Mouse (Mus musculus): Measurements from ENCODE around the gene Acss2. TPM values are rescaled to one million over a fixed set of nuclear protein-coding genes. Genes with fewer than 3 reads are reported as not detected.
A peak's percentile ranks its signal among the peaks of the same experiment; 100 is the strongest.

Gene Acss2
- polyA plus RNA-seq, 1 experiment from 2014 or later = 16.8 TPM

- no peak for DNase-seq (ENCODE audit: low spot score)
- H3K9ac ChIP-seq (ENCODE audit: low read length) = no peak overlapping the region
- ATAC-seq (replicated peaks; ENCODE audit: low FRiP score, low TSS enrichment, low read depth) = peak; percentile 91
- no peaks in the 10 kb centered on the region for H3K36me3 ChIP-seq (ENCODE audit: control insufficient read depth, insufficient read depth, low read length)
- H3K4me2 ChIP-seq (ENCODE audit: low read length) = no peak overlapping the region
- H3K9me3 ChIP-seq (ENCODE audit: control insufficient read depth, low read length) = no peaks in the 10 kb centered on the region
- H3K27ac ChIP-seq (ENCODE audit: low read depth) = peak overlapping the region; percentile 71
- no peaks in the 10 kb centered on the region for H3K4me1 ChIP-seq (replicated peaks; ENCODE audit: control insufficient read depth, insufficient read depth, low read length)
- H3K4me3 ChIP-seq (ENCODE audit: low read depth, low read length) = no peak overlapping the region
- no peaks in the 10 kb centered on the region for H3K27me3 ChIP-seq (replicated peaks; ENCODE audit: control insufficient read depth, insufficient read depth, low read length)
These were observed 35.2 kb downstream of the Acss2 start for GRCm38 (mm10) chr2:155552949-155553354.

DNA sequence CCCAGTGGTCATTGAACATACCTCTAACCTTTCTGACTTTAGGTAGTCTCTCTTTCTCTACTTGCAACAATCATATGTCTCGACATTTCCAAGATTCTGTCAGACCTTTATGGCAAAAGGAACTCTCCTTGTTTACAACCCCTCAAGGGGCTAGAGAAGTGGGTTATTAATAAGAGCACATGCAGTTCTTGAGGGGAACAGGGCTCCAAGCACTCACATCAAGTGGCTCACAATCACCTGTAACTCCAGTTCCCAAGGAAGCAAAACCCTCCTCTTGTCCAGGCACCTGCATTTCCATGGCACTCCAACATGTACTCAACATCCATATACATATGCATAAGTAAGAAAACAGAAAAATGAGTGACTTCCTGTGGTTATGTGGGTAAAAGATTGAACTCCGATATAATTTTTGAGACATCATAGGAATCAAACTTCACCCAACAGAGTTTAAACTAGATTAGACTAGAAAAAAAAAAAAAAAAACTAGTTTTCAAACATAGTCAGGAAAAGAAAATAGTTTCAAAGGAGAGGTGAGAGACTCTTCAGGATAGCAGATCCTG lies 36.8 kb downstream of the Acss2 start:
- ATAC-seq (replicated peaks; ENCODE audit: low FRiP score, low TSS enrichment, low read depth) (no peak), DNase-seq (ENCODE audit: low spot score) (no peak)
- WGBS = 82% methylated on average over 2 of the region's 2 CpGs
- Histone ChIP-seq H3K9me3 (ENCODE audit: control insufficient read depth, low read length) (no peaks in the 10 kb centered on the region), H3K4me2 (ENCODE audit: low read length) (no peak overlapping the region), H3K4me3 (ENCODE audit: low read depth, low read length) (no peak overlapping the region), H3K4me1 (replicated peaks; ENCODE audit: control insufficient read depth, insufficient read depth, low read length) (no peaks in the 10 kb centered on the region), H3K27ac (ENCODE audit: low read depth) (no peak overlapping the region), H3K36me3 (ENCODE audit: control insufficient read depth, insufficient read depth, low read length) (no peaks in the 10 kb centered on the region), H3K9ac (ENCODE audit: low read length) (no peak overlapping the region), H3K27me3 (replicated peaks; ENCODE audit: control insufficient read depth, insufficient read depth, low read length) (no peaks in the 10 kb centered on the region)

DNA sequence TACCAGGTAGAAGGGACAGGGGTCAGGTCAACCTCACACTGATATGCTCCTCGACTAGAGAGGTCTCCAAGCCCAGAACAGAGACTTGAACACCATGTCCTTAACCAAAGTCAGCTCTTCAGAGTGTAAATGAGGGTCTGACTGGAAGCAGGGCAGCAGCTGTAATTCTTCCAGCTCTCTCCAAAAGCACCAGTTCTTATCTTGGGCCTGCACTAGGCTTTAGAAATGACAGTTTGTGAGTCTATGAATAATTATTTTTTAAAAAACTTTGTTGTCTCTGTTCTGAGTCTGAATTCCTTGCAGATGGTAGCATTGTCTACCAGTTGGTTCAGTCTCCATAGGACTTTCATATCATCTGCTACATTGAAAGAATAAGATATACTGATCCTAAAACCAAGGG lies 44.5 kb downstream of the Acss2 start:
- Histone ChIP-seq H3K4me1 (replicated peaks; ENCODE audit: control insufficient read depth, insufficient read depth, low read length) (no peaks in the 10 kb centered on the region), H3K4me2 (ENCODE audit: low read length) (no peak overlapping the region), H3K9me3 (ENCODE audit: control insufficient read depth, low read length) (no peaks in the 10 kb centered on the region), H3K36me3 (ENCODE audit: control insufficient read depth, insufficient read depth, low read length) (peaks cover 8% of the 10 kb centered on the region; the same call in 1 of the 2 replicates), H3K9ac (ENCODE audit: low read length) (no peak overlapping the region), H3K27me3 (replicated peaks; ENCODE audit: control insufficient read depth, insufficient read depth, low read length) (no peaks in the 10 kb centered on the region), H3K27ac (ENCODE audit: low read depth) (no peak overlapping the region), H3K4me3 (ENCODE audit: low read depth, low read length) (no peak overlapping the region)
- 63% methylated on average over 1 of the region's 1 CpGs for WGBS
- DNase-seq (ENCODE audit: low spot score) = no peak
- ATAC-seq (replicated peaks; ENCODE audit: low FRiP score, low TSS enrichment, low read depth) = no peak

GRCm38 (mm10) chr2:155562934-155563333 lies 45.2 kb downstream of the Acss2 start:
- H3K36me3 ChIP-seq (ENCODE audit: control insufficient read depth, insufficient read depth, low read length) = peaks cover 8% of the 10 kb centered on the region; the same call in 1 of the 2 replicates
- no peaks in the 10 kb centered on the region for H3K4me1 ChIP-seq (replicated peaks; ENCODE audit: control insufficient read depth, insufficient read depth, low read length)
- 82% methylated on average over 4 of the region's 4 CpGs for WGBS
- H3K4me2 ChIP-seq (ENCODE audit: low read length) = no peak overlapping the region
- DNase-seq (ENCODE audit: low spot score) (no peak), ATAC-seq (replicated peaks; ENCODE audit: low FRiP score, low TSS enrichment, low read depth) (no peak)
- no peaks in the 10 kb centered on the region for H3K9me3 ChIP-seq (ENCODE audit: control insufficient read depth, low read length)
- no peak overlapping the region for H3K27ac ChIP-seq (ENCODE audit: low read depth)
- H3K9ac ChIP-seq (ENCODE audit: low read length) = no peak overlapping the region
- H3K27me3 ChIP-seq (replicated peaks; ENCODE audit: control insufficient read depth, insufficient read depth, low read length) = no peaks in the 10 kb centered on the region
- H3K4me3 ChIP-seq (ENCODE audit: low read depth, low read length) = no peak overlapping the region

GRCm38 (mm10) chr2:155567751-155568150 lies 50.0 kb downstream of the Acss2 start:
- H3K4me3 ChIP-seq (ENCODE audit: low read depth, low read length) = no peak overlapping the region
- WGBS = 82% methylated on average over 5 of the region's 5 CpGs
- no peaks in the 10 kb centered on the region for H3K27me3 ChIP-seq (replicated peaks; ENCODE audit: control insufficient read depth, insufficient read depth, low read length)
- no peak overlapping the region for H3K4me2 ChIP-seq (ENCODE audit: low read length)
- peaks cover 13% of the 10 kb centered on the region; the same call in 1 of the 2 replicates for H3K36me3 ChIP-seq (ENCODE audit: control insufficient read depth, insufficient read depth, low read length)
- DNase-seq (ENCODE audit: low spot score) (no peak), ATAC-seq (replicated peaks; ENCODE audit: low FRiP score, low TSS enrichment, low read depth) (no peak)
- H3K9ac ChIP-seq (ENCODE audit: low read length) = no peak overlapping the region
- H3K27ac ChIP-seq (ENCODE audit: low read depth) = no peak overlapping the region
- no peaks in the 10 kb centered on the region for H3K4me1 ChIP-seq (replicated peaks; ENCODE audit: control insufficient read depth, insufficient read depth, low read length)
- no peaks in the 10 kb centered on the region for H3K9me3 ChIP-seq (ENCODE audit: control insufficient read depth, low read length)

- Histone ChIP-seq H3K27me3 (replicated peaks; ENCODE audit: control insufficient read depth, insufficient read depth, low read length) (no peaks in the 10 kb centered on the region), H3K4me1 (replicated peaks; ENCODE audit: control insufficient read depth, insufficient read depth, low read length) (no peaks in the 10 kb centered on the region), H3K9me3 (ENCODE audit: control insufficient read depth, low read length) (no peaks in the 10 kb centered on the region), H3K9ac (ENCODE audit: low read length) (no peak overlapping the region), H3K4me3 (ENCODE audit: low read depth, low read length) (no peak overlapping the region), H3K36me3 (ENCODE audit: control insufficient read depth, insufficient read depth, low read length) (peaks cover 10% of the 10 kb centered on the region; the same call in 1 of the 2 replicates), H3K27ac (ENCODE audit: low read depth) (no peak overlapping the region), H3K4me2 (ENCODE audit: low read length) (no peak overlapping the region)
- 53% methylated on average over 3 of the region's 3 CpGs for WGBS
- DNase-seq (ENCODE audit: low spot score) = no peak
- ATAC-seq (replicated peaks; ENCODE audit: low FRiP score, low TSS enrichment, low read depth) = no peak
These were observed 51.6 kb downstream of the Acss2 start for GRCm38 (mm10) chr2:155569223-155569807.

DNA sequence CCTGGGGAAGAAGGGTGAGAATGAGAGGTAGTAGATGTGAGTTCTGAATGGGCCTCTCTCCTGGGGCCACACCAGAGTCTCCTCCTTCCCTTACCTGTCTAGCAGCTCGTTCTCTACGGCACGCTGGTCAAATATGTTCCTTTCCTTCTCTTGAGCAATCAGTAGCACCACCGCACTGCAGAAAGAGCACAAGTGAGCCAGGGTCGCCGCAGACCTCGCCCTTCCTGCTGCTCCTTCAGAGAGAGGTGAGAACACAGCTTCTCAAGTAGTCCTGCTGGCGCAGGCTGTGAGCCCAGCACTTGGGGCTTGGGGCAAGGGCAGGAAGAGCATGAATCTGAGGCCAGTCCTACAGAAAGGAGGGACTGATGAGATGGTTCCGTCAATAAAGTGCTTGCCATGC lies 55.3 kb downstream of the Acss2 start:
- Histone ChIP-seq H3K27ac (ENCODE audit: low read depth) (no peak overlapping the region), H3K9me3 (ENCODE audit: control insufficient read depth, low read length) (no peaks in the 10 kb centered on the region), H3K9ac (ENCODE audit: low read length) (no peak overlapping the region), H3K36me3 (ENCODE audit: control insufficient read depth, insufficient read depth, low read length) (0 out of 2 replicates have a peak, but pooled peaks cover 6% of the 10 kb centered on the region), H3K4me3 (ENCODE audit: low read depth, low read length) (no peak overlapping the region), H3K4me2 (ENCODE audit: low read length) (no peak overlapping the region), H3K4me1 (replicated peaks; ENCODE audit: control insufficient read depth, insufficient read depth, low read length) (no peaks in the 10 kb centered on the region), H3K27me3 (replicated peaks; ENCODE audit: control insufficient read depth, insufficient read depth, low read length) (no peaks in the 10 kb centered on the region)
- 89% methylated on average over 9 of the region's 9 CpGs for WGBS
- ATAC-seq (replicated peaks; ENCODE audit: low FRiP score, low TSS enrichment, low read depth) (no peak), DNase-seq (ENCODE audit: low spot score) (no peak)

DNA sequence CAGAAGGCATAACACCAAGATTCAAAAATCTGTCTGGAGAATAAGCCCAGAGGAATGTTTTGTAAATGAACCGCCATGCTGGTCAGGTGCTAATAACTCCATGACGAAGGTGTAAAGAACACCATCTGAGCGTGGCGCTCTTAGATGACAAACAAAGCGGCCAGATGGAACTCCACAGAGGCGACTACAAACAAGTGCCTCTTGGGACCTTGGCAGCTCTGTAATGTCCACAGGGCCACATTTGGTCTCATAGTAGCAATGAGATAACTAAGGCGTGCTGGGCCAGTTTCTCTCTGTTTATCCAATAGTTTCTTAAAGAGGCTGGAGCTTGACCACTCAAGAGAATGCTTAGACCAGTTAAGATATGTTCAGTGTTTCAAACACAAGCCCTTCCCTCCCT lies 56.2 kb downstream of the Acss2 start:
- Histone ChIP-seq H3K27me3 (replicated peaks; ENCODE audit: control insufficient read depth, insufficient read depth, low read length) (no peaks in the 10 kb centered on the region), H3K9ac (ENCODE audit: low read length) (no peak overlapping the region), H3K4me2 (ENCODE audit: low read length) (no peak overlapping the region), H3K4me1 (replicated peaks; ENCODE audit: control insufficient read depth, insufficient read depth, low read length) (no peaks in the 10 kb centered on the region), H3K4me3 (ENCODE audit: low read depth, low read length) (no peak overlapping the region), H3K27ac (ENCODE audit: low read depth) (no peak overlapping the region), H3K9me3 (ENCODE audit: control insufficient read depth, low read length) (no peaks in the 10 kb centered on the region), H3K36me3 (ENCODE audit: control insufficient read depth, insufficient read depth, low read length) (0 out of 2 replicates have a peak, but pooled peaks cover 6% of the 10 kb centered on the region)
- ATAC-seq (replicated peaks; ENCODE audit: low FRiP score, low TSS enrichment, low read depth) (no peak), DNase-seq (ENCODE audit: low spot score) (no peak)
- 91% methylated on average over 7 of the region's 7 CpGs for WGBS

GRCm38 (mm10) chr2:155574700-155575099 lies 57.0 kb downstream of the Acss2 start:
- DNase-seq (ENCODE audit: low spot score) = no peak
- no peak overlapping the region for H3K4me3 ChIP-seq (ENCODE audit: low read depth, low read length)
- WGBS = 93% methylated on average over 4 of the region's 4 CpGs

More at GRCm38 (mm10) chr2:155574700-155575099, 57.0 kb downstream of the Acss2 start:
- no peak overlapping the region for H3K4me2 ChIP-seq (ENCODE audit: low read length)
- H3K9ac ChIP-seq (ENCODE audit: low read length) = no peak overlapping the region
- 0 out of 2 replicates have a peak, but pooled peaks cover 6% of the 10 kb centered on the region for H3K36me3 ChIP-seq (ENCODE audit: control insufficient read depth, insufficient read depth, low read length)
- no peak for ATAC-seq (replicated peaks; ENCODE audit: low FRiP score, low TSS enrichment, low read depth)
- H3K9me3 ChIP-seq (ENCODE audit: control insufficient read depth, low read length) = no peaks in the 10 kb centered on the region
- no peak overlapping the region for H3K27ac ChIP-seq (ENCODE audit: low read depth)
- H3K4me1 ChIP-seq (replicated peaks; ENCODE audit: control insufficient read depth, insufficient read depth, low read length) = no peaks in the 10 kb centered on the region
- no peaks in the 10 kb centered on the region for H3K27me3 ChIP-seq (replicated peaks; ENCODE audit: control insufficient read depth, insufficient read depth, low read length)

Measured in intestine, embryonic 14.5 days (tissue).